Mouse (Mus musculus) ovary, adult 2 months (tissue): ENCODE measurements around the gene Fam124a. TPM values are rescaled to one million over a fixed set of nuclear protein-coding genes. Genes with fewer than 3 reads are reported as not detected.

ENCODE experiments used
- polyA plus RNA-seq: library from polyadenylated mRNA; depleted of rRNA; stranded (reverse); fragments of >200 nt; gene quantifications from 2 replicates; pipeline ENCODE4 v1.2.3, GENCODE M21; 2012; rRNA removed

Gene Fam124a
- 8.4 and 10.7 TPM in 2 replicates for polyA plus RNA-seq

GRCm38 (mm10) chr14:62555309-62555829 lies at the start of gene Fam124a:
Gene Fam124a (plus strand): TSS chr14:62555737.

GRCm38 (mm10) chr14:62566821-62567220 lies 11.3 kb downstream of the Fam124a start, which contains the start of gene Gm4131:
Gene Gm4131 (minus strand): TSS chr14:62566921.

Other genes starting within 250 kb of the Fam124a start
- not detected in 2 replicates for gene Gucy1b2, start 99.4 kb upstream of the Fam124a start, polyA plus RNA-seq
- not detected in 2 replicates for gene Gm4131, start 11.2 kb downstream of the Fam124a start, polyA plus RNA-seq
- gene Serpine3, start 107.9 kb downstream of the Fam124a start, polyA plus RNA-seq: not detected in 2 replicates
- gene Ints6, start 205.4 kb downstream of the Fam124a start, polyA plus RNA-seq: 10.1 and 11.6 TPM in 2 replicates